Mouse (Mus musculus) intestine, embryonic 16.5 days (tissue): ENCODE results near the gene B3gnt5. TPM values are rescaled to one million over a fixed set of nuclear protein-coding genes. Genes with fewer than 3 reads are reported as not detected.
"Not testable (repeated sequence)": the region's sequence is repeated elsewhere in the genome, so short reads cannot be mapped to it uniquely, and the experiment has no call there.

Source experiments
- ATAC-seq: fragments of 200-750 bp; cut with Nextera tagmentation; 2 replicates; pipeline ENCODE4 v1.8.0; 2017; ENCODE audit warnings: moderate TSS enrichment, moderate library complexity
- H3K27ac ChIP-seq: fragments of 300-500 bp; sonication (generic); 2 replicates; pipeline ENCODE4 v1.5.1; 2014; ENCODE audit warnings: mild to moderate bottlenecking, low read length
- H3K27me3 ChIP-seq: fragments of 300-500 bp; sonication (generic); replicated peaks from 2 replicates; pipeline ENCODE4 v1.6.1; 2014; ENCODE audit warnings: low read length, control low read depth, mixed read lengths; ENCODE audit not compliant: control insufficient read depth, insufficient read depth
- H3K36me3 ChIP-seq: fragments of 300-500 bp; sonication (generic); 2 replicates; pipeline ENCODE4 v1.6.1; 2014; ENCODE audit warnings: low read length, control low read depth; ENCODE audit not compliant: control insufficient read depth, insufficient read depth
- H3K4me1 ChIP-seq: fragments of 300-500 bp; sonication (generic); 2 replicates; pipeline ENCODE4 v1.6.1; 2014; ENCODE audit warnings: low read length, control low read depth, mixed read lengths; ENCODE audit not compliant: control insufficient read depth, insufficient read depth
- H3K4me2 ChIP-seq: fragments of 300-500 bp; sonication (generic); 2 replicates; pipeline ENCODE4 v1.6.1; 2014; ENCODE audit warnings: low read depth, low read length, control low read depth
- H3K4me3 ChIP-seq: fragments of 300-500 bp; sonication (generic); 2 replicates; pipeline ENCODE4 v1.5.1; 2014; ENCODE audit warnings: mild to moderate bottlenecking, low read length
- H3K9ac ChIP-seq: fragments of 300-500 bp; sonication (generic); 2 replicates; pipeline ENCODE4 v1.6.1; 2014; ENCODE audit warnings: low read depth, low read length
- H3K9me3 ChIP-seq: fragments of 300-500 bp; sonication (generic); 2 replicates; pipeline ENCODE4 v1.6.1; 2016; ENCODE audit warnings: low read length, control low read depth; ENCODE audit not compliant: control insufficient read depth
- WGBS: fragments of 180-500 bp; shearing (Covaris S2); extraction: QIAGEN DNeasy Blood & Tissue Kit; methylation state at CpG from one replicate; pipeline ENCODE4 v1.1.7; 2014; 5-methylcytosine and 5-hydroxymethylcytosine counted together
- polyA plus RNA-seq: library from polyadenylated mRNA; unstranded; fragments of >200 nt; fragmentation: Nextera tagmentation; extraction: Ambion mirVana; gene quantifications from 2 replicates; pipeline ENCODE4 v1.2.1, GENCODE M21; 2015

The B3gnt5 gene
- polyA plus RNA-seq, result 5.6 and 7.7 TPM in 2 replicates

- Histone ChIP-seq H3K4me1 (0 out of 2 replicates have a peak, but pooled peaks cover 3% of the 10 kb centered on the region), H3K4me2 (peak within 1 kb of the TSS; percentile 96), H3K27me3 (no peaks in the 10 kb centered on the region), H3K9me3 (no peaks in the 10 kb centered on the region), H3K27ac (peak within 1 kb of the TSS; percentile 72), H3K36me3 (no peaks in the 10 kb centered on the region), H3K4me3 (peak within 1 kb of the TSS; percentile 73), H3K9ac (peak within 1 kb of the TSS; percentile 82)
- ATAC-seq, result peak; percentile 96
- WGBS, result under 1% methylated on average over 15 of the region's 15 CpGs
Measured at GRCm38 (mm10) chr16:19760074-19760473, at the start of gene B3gnt5. Gene B3gnt5 (plus strand): TSS chr16:19760208.

- H3K36me3 ChIP-seq, result no peaks in the 10 kb centered on the region
- no peak for ATAC-seq
- no peak overlapping the region for H3K4me3 ChIP-seq
- H3K4me2 ChIP-seq, result no peak overlapping the region
- H3K27me3 ChIP-seq, result no peaks in the 10 kb centered on the region
- no peak overlapping the region for H3K27ac ChIP-seq
- H3K9me3 ChIP-seq, result no peaks in the 10 kb centered on the region
- 41% methylated on average over 2 of the region's 2 CpGs for WGBS
- H3K9ac ChIP-seq, result no peak overlapping the region
- no peaks in the 10 kb centered on the region for H3K4me1 ChIP-seq
Measured at GRCm38 (mm10) chr16:19720959-19721358, 39.0 kb upstream of the B3gnt5 start.

GRCm38 (mm10) chr16:19724139-19724538 lies 35.9 kb upstream of the B3gnt5 start:
- H3K9ac ChIP-seq, ATAC-seq: not testable (repeated sequence)
- WGBS, result 40% methylated on average over 2 of the region's 2 CpGs

DNA sequence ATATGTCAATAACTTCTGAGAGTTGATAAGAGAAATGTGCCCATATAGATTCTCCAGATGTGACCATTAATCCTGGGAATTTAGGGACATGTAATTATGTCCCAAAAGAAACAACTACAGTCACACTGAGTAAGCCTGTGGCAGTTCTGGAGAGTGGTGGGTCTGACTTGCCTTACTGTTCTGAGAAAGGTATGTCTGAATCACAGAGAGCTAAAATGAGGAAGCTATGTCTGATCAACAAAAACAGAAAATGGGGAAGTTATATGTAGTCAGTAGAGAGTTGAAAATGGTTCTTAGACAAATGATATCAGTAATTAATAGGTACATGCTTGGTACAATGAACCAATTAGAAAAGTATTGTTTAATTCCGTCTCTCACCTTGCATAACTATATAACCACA lies 27.1 kb upstream of the B3gnt5 start:
- H3K27ac ChIP-seq, result no peak overlapping the region
- H3K9me3 ChIP-seq, result no peaks in the 10 kb centered on the region
- no peaks in the 10 kb centered on the region for H3K36me3 ChIP-seq
- ATAC-seq, result no peak
- H3K4me2 ChIP-seq, result no peak overlapping the region
- no peak overlapping the region for H3K4me3 ChIP-seq
- H3K4me1 ChIP-seq, result no peaks in the 10 kb centered on the region
- no peak overlapping the region for H3K9ac ChIP-seq
- H3K27me3 ChIP-seq, result no peaks in the 10 kb centered on the region
- 75% methylated on average over 1 of the region's 1 CpGs for WGBS

More at GRCm38 (mm10) chr16:19724139-19724538, 35.9 kb upstream of the B3gnt5 start:
- not testable (repeated sequence) for H3K36me3 ChIP-seq, H3K9me3 ChIP-seq, H3K4me2 ChIP-seq, H3K4me3 ChIP-seq, H3K27me3 ChIP-seq, H3K4me1 ChIP-seq, H3K27ac ChIP-seq

DNA sequence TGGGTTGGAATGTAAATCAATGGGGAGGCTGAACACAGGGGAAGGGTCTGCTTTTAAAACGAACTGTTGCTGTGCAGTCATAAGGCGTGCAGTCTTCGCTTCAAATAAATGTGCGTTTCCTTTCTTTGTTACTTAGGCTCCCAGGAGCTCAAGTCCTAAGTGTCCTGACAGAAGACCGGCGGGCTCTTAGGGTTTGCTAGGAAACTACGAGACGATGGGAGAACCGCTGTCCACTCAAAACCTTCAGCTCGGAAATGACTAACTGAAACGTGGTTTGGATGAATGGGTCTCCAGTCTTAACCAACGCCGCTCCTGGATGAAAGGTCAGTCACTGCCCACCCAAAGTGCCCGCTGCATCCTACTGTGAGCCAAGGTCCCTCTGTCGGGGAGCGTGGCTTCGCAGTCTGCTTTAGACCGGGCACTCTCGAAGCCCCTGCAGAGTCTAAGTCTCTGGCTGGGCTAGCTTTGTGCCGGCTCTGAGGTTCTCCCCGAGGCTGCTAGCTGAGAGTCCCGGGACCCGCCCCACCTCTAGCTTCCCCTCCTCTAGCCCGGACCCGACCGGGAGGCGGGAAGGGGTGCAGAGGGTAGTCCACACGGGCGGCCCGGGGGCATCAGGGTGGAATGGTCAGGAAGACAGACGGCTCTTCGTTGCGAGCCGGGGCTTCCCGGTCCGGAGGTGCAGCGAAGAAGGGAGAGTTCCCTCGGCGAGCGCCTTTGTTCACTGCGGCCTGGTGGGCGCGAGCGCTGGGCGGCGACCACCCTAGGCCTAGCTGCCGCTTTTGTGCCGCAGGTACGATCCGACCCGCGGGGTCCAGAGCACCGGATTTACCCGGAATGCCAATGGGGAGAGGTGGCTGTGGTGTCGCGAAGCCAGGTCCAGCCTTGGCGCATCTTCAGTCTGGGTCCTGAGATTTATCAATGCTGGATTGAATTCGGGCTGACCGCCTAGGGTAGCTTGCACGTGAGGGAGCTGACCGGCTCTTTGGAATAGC lies 793 bp downstream of the B3gnt5 start:
- H3K4me2 ChIP-seq, result peak overlapping the region; percentile 96
- H3K9ac ChIP-seq, result peak overlapping the region; percentile 82
- peak; percentile 76 for ATAC-seq
- no peaks in the 10 kb centered on the region for H3K36me3 ChIP-seq
- 0 out of 2 replicates have a peak, but pooled peaks cover 3% of the 10 kb centered on the region for H3K4me1 ChIP-seq
- no peaks in the 10 kb centered on the region for H3K27me3 ChIP-seq
- H3K27ac ChIP-seq, result peak overlapping the region; percentile 72
- WGBS, result 1% methylated on average over 61 of the region's 61 CpGs
- no peaks in the 10 kb centered on the region for H3K9me3 ChIP-seq
- peak overlapping the region; percentile 73 for H3K4me3 ChIP-seq

DNA sequence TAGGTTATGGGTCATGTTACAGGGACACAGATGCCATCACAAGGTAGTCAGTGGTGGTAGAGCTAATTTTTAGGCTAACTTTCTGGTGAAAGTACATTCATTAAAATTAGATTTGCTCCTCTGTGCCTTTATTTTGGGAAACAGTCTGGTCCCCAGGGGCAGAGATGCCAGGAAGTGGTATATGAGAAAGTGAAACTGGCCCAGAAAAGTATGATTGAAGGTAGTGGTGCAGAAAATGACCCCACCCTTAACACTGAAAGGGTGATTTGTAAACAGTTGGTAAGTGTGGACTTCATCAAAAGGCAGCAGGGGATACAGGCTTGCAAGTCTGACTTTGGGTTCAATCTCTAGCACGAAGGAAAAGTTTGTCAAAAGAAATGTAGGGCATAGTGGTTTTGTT lies 1.7 kb downstream of the B3gnt5 start:
- Histone ChIP-seq H3K9ac (peak overlapping the region; percentile 82; the same call in 1 of the 2 replicates), H3K36me3 (peaks cover 2% of the 10 kb centered on the region; the same call in 1 of the 2 replicates), H3K27me3 (no peaks in the 10 kb centered on the region), H3K4me3 (peak overlapping the region; percentile 73), H3K4me1 (0 out of 2 replicates have a peak, but pooled peaks cover 3% of the 10 kb centered on the region), H3K27ac (no peak overlapping the region), H3K4me2 (peak overlapping the region; percentile 96), H3K9me3 (no peaks in the 10 kb centered on the region; the same call in 1 of the 2 replicates)
- no peak for ATAC-seq
- WGBS, result 36% methylated on average over 1 of the region's 1 CpGs

DNA sequence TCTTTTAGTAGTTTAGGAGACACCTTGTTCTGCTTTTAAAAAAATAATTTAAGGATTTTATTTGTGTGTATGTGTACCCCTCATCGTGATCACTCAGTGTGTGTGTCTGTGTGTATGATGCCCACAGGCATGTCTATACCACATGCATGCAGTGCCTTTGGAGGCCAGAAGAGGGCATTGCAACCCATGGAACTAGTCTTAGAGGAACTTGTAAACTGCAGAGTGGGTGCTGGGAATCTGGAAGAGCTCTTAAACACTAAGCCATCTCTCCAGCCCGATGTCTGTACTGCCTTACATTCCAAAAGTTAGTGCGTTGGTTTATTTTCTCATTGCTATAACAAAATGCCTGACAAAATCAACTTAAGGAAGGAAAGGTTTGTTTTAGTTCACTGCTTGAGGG lies 6.1 kb downstream of the B3gnt5 start:
- Histone ChIP-seq H3K9me3 (no peaks in the 10 kb centered on the region; the same call in 1 of the 2 replicates), H3K9ac (no peak overlapping the region), H3K27ac (no peak overlapping the region), H3K36me3 (peaks cover 2% of the 10 kb centered on the region; the same call in 1 of the 2 replicates), H3K27me3 (no peaks in the 10 kb centered on the region), H3K4me3 (no peak overlapping the region), H3K4me1 (0 out of 2 replicates have a peak, but pooled peaks cover 2% of the 10 kb centered on the region), H3K4me2 (no peak overlapping the region)
- 96% methylated on average over 3 of the region's 3 CpGs for WGBS
- ATAC-seq, result no peak

DNA sequence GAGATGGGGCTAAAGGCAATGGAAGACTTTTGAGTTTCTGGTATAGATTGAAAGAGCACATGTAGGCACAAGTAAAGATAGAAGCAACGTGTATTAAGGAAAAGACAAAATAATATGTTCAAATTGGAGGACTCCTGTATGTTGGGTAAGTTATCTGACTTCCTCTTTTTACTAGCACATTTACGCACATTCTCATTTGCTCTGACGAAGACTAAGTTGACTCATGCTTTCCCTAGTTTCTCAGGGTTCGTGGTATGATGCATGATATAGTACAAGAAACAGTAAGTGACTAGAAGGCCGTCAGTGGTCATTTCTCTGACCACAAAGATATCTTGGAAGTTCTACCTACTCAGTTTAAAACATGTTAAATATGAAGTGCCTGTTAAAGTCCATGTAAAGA lies 8.0 kb downstream of the B3gnt5 start:
- Histone ChIP-seq H3K36me3 (peaks cover 2% of the 10 kb centered on the region; the same call in 1 of the 2 replicates), H3K9me3 (no peaks in the 10 kb centered on the region; the same call in 1 of the 2 replicates), H3K27ac (no peak overlapping the region), H3K9ac (no peak overlapping the region), H3K4me2 (no peak overlapping the region), H3K4me3 (no peak overlapping the region), H3K27me3 (no peaks in the 10 kb centered on the region), H3K4me1 (no peaks in the 10 kb centered on the region)
- 87% methylated on average over 5 of the region's 5 CpGs for WGBS
- ATAC-seq, result no peak

DNA sequence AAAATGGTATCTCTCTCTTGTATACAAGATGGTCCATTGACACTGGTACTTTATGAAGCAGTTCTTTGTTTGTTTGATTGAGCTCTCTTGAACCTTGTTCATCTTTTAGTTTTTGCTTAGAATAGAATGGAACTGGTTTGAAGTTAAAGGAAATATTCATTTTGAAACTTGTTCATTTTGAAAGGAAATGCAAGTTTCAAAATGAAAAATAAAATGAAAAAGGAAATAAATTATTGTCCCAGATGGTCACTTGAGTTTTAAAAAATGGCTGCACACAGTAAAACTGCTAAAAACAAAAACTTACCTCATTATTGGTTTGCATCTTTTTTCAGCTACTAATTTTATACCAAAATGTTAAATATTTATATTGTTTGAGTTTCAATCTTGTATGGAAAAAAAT lies 12.0 kb downstream of the B3gnt5 start:
- no peaks in the 10 kb centered on the region for H3K27me3 ChIP-seq

More for the DNA sequence above, 12.0 kb downstream of the B3gnt5 start:
- H3K9me3 ChIP-seq, result no peaks in the 10 kb centered on the region
- no peaks in the 10 kb centered on the region for H3K4me1 ChIP-seq
- H3K36me3 ChIP-seq, result no peaks in the 10 kb centered on the region; the same call in 1 of the 2 replicates
- H3K4me3 ChIP-seq, result no peak overlapping the region
- no peak overlapping the region for H3K4me2 ChIP-seq
- H3K9ac ChIP-seq, result no peak overlapping the region
- H3K27ac ChIP-seq, result no peak overlapping the region
- ATAC-seq, result no peak
